Mouse (Mus musculus) spleen, adult 2 months (tissue): ENCODE measurements around the gene Gm37240.

Source experiments
- CTCF ChIP-seq: fragments of 200-500 bp; IDR thresholded peaks from 2 replicates; pipeline ENCODE4 v1.5.1; 2011; ENCODE audit warnings: mild to moderate bottlenecking, inconsistent platforms; ENCODE audit not compliant: insufficient read depth, insufficient read length, insufficient replicate concordance; ENCODE audit errors: extremely low read depth
- POLR2A ChIP-seq: fragments of 200-500 bp; IDR thresholded peaks from 2 replicates; pipeline ENCODE4 v1.6.1; 2011; ENCODE audit warnings: low read depth, low read length, inconsistent platforms

DNA sequence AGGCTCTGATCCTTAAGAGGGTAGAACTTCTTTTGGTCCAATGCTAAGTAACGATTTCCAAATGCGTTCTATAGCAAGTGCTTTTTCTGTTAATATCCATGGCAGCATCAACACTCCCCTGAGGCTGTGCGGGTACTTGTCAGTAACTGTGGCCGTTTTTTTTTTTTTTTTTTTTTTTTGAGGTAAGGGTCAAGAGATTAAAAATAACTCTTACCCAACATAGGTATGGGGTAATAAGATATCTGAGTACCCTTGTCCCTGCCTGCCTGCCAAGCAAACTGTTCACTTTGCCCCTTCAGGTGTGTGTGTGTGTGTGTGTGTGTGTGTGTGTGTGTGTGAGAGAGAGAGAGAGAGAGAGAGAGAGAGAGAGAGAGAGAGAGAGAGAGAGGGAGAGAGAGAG, 1403.0 kb downstream of the Gm37240 start:
- no peak for TF ChIP-seq CTCF
- no peak for TF ChIP-seq POLR2A
